Mouse (Mus musculus) C2C12 (cell line): ENCODE measurements around the gene Tm4sf1. TPM values are rescaled to one million over a fixed set of nuclear protein-coding genes. Genes with fewer than 3 reads are reported as not detected.

Source experiments
- H3K27me3 ChIP-seq: one replicate; pipeline ENCODE4 v1.6.1; 2011; ENCODE audit not compliant: control insufficient read depth, insufficient read depth, insufficient read length
- H3K36me3 ChIP-seq: one replicate; pipeline ENCODE4 v1.6.1; 2011; ENCODE audit not compliant: control insufficient read depth, insufficient read depth
- H3K4me3 ChIP-seq: one replicate; pipeline ENCODE4 v1.5.1; 2011; ENCODE audit warnings: mild to moderate bottlenecking, control low read depth; ENCODE audit not compliant: poor library complexity, insufficient read depth, severe bottlenecking
- H3K79me2 ChIP-seq: one replicate; pipeline ENCODE4 v1.6.1; 2011; ENCODE audit not compliant: control insufficient read depth, insufficient read depth
- H3K79me3 ChIP-seq: one replicate; pipeline ENCODE4 v1.6.1; 2011; ENCODE audit warnings: low read depth, control low read depth
- H3ac ChIP-seq: one replicate; pipeline ENCODE3; 2011; ENCODE audit warnings: low read depth; ENCODE audit not compliant: control insufficient read depth, insufficient read length
- CEBPB ChIP-seq: IDR thresholded peaks from one replicate; pipeline ENCODE4 v1.6.1; 2011; ENCODE audit warnings: low read depth, mild to moderate bottlenecking, control low read depth, moderate library complexity
- CTCF ChIP-seq: IDR thresholded peaks from one replicate; pipeline ENCODE4 v1.5.1; 2011; ENCODE audit not compliant: control insufficient read depth, insufficient read depth, insufficient read length
- FOSL1 ChIP-seq: IDR thresholded peaks from one replicate; pipeline ENCODE4 v1.8.0; 2011; ENCODE audit warnings: mild to moderate bottlenecking, low read length; ENCODE audit not compliant: poor library complexity, insufficient read depth, severe bottlenecking
- MAX ChIP-seq: IDR thresholded peaks from one replicate; pipeline ENCODE4 v1.6.1; 2011; ENCODE audit warnings: mild to moderate bottlenecking, control low read depth
- MYOD1 ChIP-seq: IDR thresholded peaks from one replicate; pipeline ENCODE4 v1.6.1; 2011; ENCODE audit warnings: low read depth; ENCODE audit not compliant: control insufficient read depth, insufficient read length
- MYOG ChIP-seq: IDR thresholded peaks from one replicate; pipeline ENCODE4 v1.6.1; 2011; ENCODE audit not compliant: control insufficient read depth, insufficient read length; ENCODE audit errors: extremely low read depth
- USF1 ChIP-seq: IDR thresholded peaks from one replicate; pipeline ENCODE4 v1.6.1; 2011; ENCODE audit warnings: low read depth, mild to moderate bottlenecking, control low read depth, moderate library complexity
- polyA plus RNA-seq: library from polyadenylated mRNA; unstranded; fragments of >200 nt; fragmentation: generic; extraction: Trizol; gene quantifications from one replicate; pipeline ENCODE4 v1.2.1, GENCODE M21; 2012; ENCODE audit warnings: missing spikeins

The Tm4sf1 gene
- polyA plus RNA-seq, 1 experiment = 963 TPM

DNA sequence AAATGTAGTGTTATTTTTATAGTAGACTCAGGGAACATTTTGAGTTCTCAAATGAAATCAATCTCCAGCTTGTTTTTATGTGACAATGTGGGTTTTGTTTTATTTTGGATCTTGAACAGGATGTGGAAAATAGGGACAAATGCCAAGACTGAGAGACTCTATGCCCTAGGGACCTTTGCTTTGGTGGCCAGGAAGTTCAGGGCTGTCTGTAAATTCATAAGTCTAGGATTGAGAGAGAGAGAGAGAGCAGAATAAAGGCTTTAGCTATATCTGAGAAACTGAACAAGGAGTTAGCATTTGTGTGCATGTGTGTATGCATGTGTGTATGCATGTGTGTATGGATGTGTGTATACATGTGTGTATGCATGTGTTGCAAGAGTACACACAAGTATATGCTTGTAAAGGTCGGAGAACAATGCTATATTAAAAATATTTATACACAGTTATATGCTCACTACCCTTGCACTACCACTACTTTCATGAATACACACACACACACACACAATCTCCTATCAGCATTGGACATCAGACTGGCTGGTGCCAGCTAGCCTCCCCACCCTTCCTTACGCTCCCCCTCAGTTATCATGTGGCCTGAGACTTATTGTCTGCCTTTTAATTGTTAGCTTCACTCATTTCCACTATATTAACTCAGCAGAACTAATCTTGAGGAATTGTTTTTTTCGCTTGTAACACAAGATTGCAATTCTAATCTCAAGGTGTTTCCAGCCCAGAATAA lies 33.5 kb upstream of the Tm4sf1 start:
- Histone ChIP-seq H3K79me3 (no peaks in the 10 kb centered on the region), H3K4me3 (no peak overlapping the region), H3ac (no peak overlapping the region), H3K36me3 (no peaks in the 10 kb centered on the region), H3K79me2 (no peaks in the 10 kb centered on the region), H3K27me3 (no peaks in the 10 kb centered on the region)
- TF ChIP-seq FOSL1 (no peak), MYOD1 (no peak), CTCF (no peak), MYOG (no peak), USF1 (no peak), MAX (no peak), CEBPB (no peak)

DNA sequence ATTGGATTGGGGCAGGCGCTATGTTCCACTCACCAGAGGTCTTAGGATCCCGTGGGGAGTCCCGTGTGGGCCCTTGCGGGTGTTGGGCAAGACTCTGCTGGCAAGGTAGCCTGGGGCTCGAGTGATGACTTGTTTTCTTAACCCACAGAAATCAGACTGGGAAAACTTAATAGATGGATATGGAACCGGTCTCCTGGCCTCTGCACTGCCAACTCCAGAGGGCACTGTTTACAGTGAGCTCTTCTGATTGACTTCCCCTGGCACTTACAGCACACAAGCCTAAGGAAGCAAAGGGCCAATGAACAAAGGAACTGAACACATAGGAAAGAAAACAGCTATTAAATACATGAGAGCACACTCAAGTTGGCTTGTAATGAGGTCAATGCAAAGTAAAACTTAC lies 26.2 kb upstream of the Tm4sf1 start:
- no peaks in the 10 kb centered on the region for H3K79me3 ChIP-seq
- H3K27me3 ChIP-seq = no peaks in the 10 kb centered on the region
- H3ac ChIP-seq = no peak overlapping the region
- no peaks in the 10 kb centered on the region for H3K36me3 ChIP-seq
- H3K4me3 ChIP-seq = no peak overlapping the region
- TF ChIP-seq MAX (no peak), MYOD1 (no peak), CEBPB (no peak), MYOG (no peak), CTCF (no peak), FOSL1 (no peak), USF1 (no peak)
- H3K79me2 ChIP-seq = no peaks in the 10 kb centered on the region

DNA sequence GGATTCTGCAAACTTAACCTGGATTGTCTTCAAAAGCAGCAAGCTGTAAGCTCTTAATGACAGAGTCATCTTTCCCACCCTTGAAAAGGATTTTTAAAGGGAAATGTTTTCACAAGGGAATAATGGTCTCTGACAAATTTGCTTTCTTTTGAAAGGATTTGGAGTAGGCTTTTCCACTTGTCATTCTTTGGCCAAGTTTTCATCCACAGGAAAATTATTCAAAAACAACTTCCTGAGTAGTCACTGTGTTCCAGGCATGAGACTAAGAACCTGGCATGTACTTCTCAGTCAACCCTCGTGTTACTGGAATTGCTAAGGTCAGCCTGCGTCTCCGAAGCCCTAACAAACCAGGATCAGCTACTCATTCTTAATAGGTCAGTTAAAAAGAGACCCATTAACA lies 5.3 kb upstream of the Tm4sf1 start:
- TF ChIP-seq USF1 (no peak), FOSL1 (no peak), CTCF (no peak), CEBPB (no peak), MAX (no peak), MYOG (no peak), MYOD1 (no peak)
- H3ac ChIP-seq = no peak overlapping the region
- no peak overlapping the region for H3K4me3 ChIP-seq
- H3K36me3 ChIP-seq = no peaks in the 10 kb centered on the region
- H3K79me2 ChIP-seq = no peaks in the 10 kb centered on the region
- no peaks in the 10 kb centered on the region for H3K27me3 ChIP-seq
- H3K79me3 ChIP-seq = no peaks in the 10 kb centered on the region

DNA sequence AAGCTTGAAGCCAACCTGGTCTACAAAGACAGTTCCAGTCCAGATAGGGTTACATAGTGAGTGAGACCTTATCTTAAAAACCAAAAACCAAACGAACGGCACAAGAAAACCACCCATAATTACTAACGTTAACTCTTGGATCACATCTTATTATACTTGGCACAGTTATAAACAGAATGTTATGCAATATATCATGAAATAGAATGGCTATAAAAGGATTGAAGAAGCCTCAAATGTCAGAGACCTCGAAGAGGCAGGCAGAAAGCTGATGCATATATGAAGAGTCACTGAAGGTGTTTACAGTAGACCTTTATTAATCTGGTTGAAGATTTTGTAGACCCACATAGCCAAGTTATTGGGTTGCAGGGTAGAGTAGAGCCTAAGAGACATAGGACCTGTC lies 3.8 kb upstream of the Tm4sf1 start:
- H3K36me3 ChIP-seq = no peaks in the 10 kb centered on the region
- no peak overlapping the region for H3K4me3 ChIP-seq
- TF ChIP-seq CEBPB = peak; percentile 96
- TF ChIP-seq MAX = no peak
- no peaks in the 10 kb centered on the region for H3K79me2 ChIP-seq
- H3ac ChIP-seq = no peak overlapping the region
- H3K79me3 ChIP-seq = no peaks in the 10 kb centered on the region
- no peaks in the 10 kb centered on the region for H3K27me3 ChIP-seq

DNA sequence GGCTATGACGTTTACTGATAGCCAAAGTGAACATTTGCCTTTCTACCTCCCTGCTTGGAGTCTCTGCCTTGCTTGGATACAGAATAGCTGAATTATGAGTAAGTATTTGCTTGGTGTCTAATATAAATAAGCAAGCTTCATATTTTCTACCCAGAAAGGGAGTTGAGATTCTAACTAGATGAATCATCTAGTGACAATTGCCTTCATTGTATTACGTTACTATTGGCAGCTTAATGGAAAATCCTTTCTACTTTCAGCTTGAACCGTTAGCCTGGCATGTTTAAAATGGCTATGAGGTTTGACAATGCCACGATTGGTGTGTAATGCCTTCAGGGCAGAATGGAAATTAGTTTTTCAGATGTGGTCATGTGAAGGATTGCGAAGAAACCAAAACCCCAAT lies 2.7 kb upstream of the Tm4sf1 start:
- TF ChIP-seq MAX (no peak), FOSL1 (peak; percentile 89), MYOD1 (no peak), MYOG (no peak), CEBPB (peak; percentile 43), CTCF (no peak), USF1 (peak; percentile 73)
- Histone ChIP-seq H3K79me3 (no peaks in the 10 kb centered on the region), H3K27me3 (no peaks in the 10 kb centered on the region), H3K4me3 (no peak overlapping the region), H3ac (no peak overlapping the region), H3K79me2 (no peaks in the 10 kb centered on the region), H3K36me3 (no peaks in the 10 kb centered on the region)

DNA sequence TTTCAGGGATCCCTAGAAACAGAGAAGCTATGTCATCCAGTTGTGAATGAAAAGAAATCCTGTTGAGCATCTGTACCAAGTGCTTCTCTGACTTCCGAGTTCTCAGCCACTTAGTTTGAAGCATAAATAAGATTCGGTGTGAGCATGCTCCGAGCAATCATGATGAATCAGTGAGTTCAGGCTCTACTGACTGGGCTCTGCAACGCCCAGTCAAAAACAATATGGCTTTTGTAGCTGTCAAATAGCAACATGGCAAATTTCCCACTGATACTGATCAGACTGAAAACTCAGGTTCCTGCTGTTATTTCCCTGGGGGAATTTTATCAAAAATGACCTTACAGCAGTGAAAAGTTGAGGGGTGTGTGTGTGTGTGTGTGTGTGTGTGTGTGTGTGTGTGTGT lies 2.3 kb upstream of the Tm4sf1 start:
- Histone ChIP-seq H3K4me3 (no peak overlapping the region), H3ac (peak overlapping the region; percentile 45), H3K27me3 (no peaks in the 10 kb centered on the region), H3K79me3 (no peaks in the 10 kb centered on the region), H3K36me3 (no peaks in the 10 kb centered on the region), H3K79me2 (no peaks in the 10 kb centered on the region)
- TF ChIP-seq MAX (no peak), CEBPB (no peak), USF1 (no peak), MYOD1 (no peak), FOSL1 (no peak), CTCF (no peak), MYOG (no peak)
